Mouse (Mus musculus): ENCODE measurements at regions not wholly inside any gene's neighbourhood (a gene's known extent, or its start where the extent isn't known, plus 50 kb on each side); places are given as distances from the start of the nearest gene placed in this dataset.

DNA sequence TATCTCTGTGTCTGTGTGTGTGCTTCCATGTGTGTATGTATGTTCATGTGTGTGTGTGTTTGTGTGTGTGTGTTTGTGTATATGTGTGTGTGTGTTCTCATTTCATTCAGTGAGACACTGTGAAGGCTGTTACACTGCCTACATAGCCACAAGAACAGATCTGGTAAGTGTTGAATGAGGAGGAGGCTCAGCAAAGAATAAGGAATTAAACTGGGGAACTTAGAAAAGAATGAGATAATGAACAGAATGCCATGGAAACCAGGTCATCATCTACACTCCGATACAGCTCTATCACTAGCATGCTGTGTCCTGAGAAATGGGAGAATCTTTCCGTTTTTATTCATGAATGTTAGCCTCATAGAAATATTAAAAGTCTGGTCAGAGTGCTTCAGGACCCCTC is 495.7 kb downstream of the Pdcd6ip start:
- TF ChIP-seq POLR2A (IDR thresholded peaks at IDR 0.05; ENCODE audit: borderline replicate concordance, insufficient read depth, low read length) (no peak), CTCF (IDR thresholded peaks at IDR 0.05; ENCODE audit: borderline replicate concordance, insufficient read depth, low read depth, low read length) (no peak)
